Mouse (Mus musculus) MEL (cell line): Measurements from ENCODE around the gene 4933414I15Rik. TPM values are rescaled to one million over a fixed set of nuclear protein-coding genes. Genes with fewer than 3 reads are reported as not detected.

Source experiments
- DNase-seq: peaks from one replicate; pipeline ENCODE4 v3.0.0; 2011; ENCODE audit warnings: low read depth, low spot score
- H3K27ac ChIP-seq: 2 replicates; pipeline ENCODE4 v1.5.1; 2012; ENCODE audit warnings: low read depth, mild to moderate bottlenecking, control low read depth, low read length, moderate library complexity; ENCODE audit not compliant: control insufficient read depth
- H3K27me3 ChIP-seq, 2 experiments: fragments of 150-350 bp in 1 of 2; sonication (generic) in 1 of 2; 2 replicates each; pipeline ENCODE4 v1.6.1; 2012; ENCODE audit warnings: low read length in 2 of 2, mild to moderate bottlenecking in 2 of 2, improper control_type of control experiment in 1 of 2, moderate library complexity in 1 of 2; ENCODE audit not compliant: insufficient read depth in 2 of 2, control insufficient read depth in 1 of 2
- H3K36me3 ChIP-seq, 2 experiments: 2 replicates each; pipeline ENCODE4 v1.6.1; 2012 to 2014; ENCODE audit warnings: low read length in 2 of 2, improper control_type of control experiment in 1 of 2, inconsistent platforms in 1 of 2, mild to moderate bottlenecking in 1 of 2; ENCODE audit not compliant: insufficient read depth in 2 of 2, control insufficient read depth in 1 of 2
- H3K4me1 ChIP-seq, 2 experiments: fragments of 150-350 bp in 1 of 2; sonication (generic) in 1 of 2; 2 replicates each; pipeline ENCODE4 v1.6.1; 2012; ENCODE audit warnings: low read length in 2 of 2, improper control_type of control experiment in 1 of 2, mild to moderate bottlenecking in 1 of 2; ENCODE audit not compliant: insufficient read depth in 2 of 2, control insufficient read depth in 1 of 2
- H3K4me3 ChIP-seq, 2 experiments: fragments of 150-350 bp in 1 of 2; sonication (generic) in 1 of 2; 2 replicates each; pipeline ENCODE4 v1.5.1; 2012; ENCODE audit warnings: low read depth in 2 of 2, low read length in 2 of 2, mild to moderate bottlenecking in 2 of 2, moderate library complexity in 2 of 2, control low read depth in 1 of 2, improper control_type of control experiment in 1 of 2; ENCODE audit not compliant: control insufficient read depth in 1 of 2, insufficient read depth in 1 of 2
- H3K79me2 ChIP-seq: 2 replicates; pipeline ENCODE4 v1.6.1; 2012; ENCODE audit warnings: mild to moderate bottlenecking, low read length, moderate library complexity; ENCODE audit not compliant: control insufficient read depth, poor library complexity, insufficient read depth
- H3K9ac ChIP-seq: 2 replicates; pipeline ENCODE4 v1.6.1; 2012; ENCODE audit warnings: low read depth, mild to moderate bottlenecking, control low read depth, low read length, moderate library complexity; ENCODE audit not compliant: control insufficient read depth, poor library complexity, severe bottlenecking
- H3K9me3 ChIP-seq: fragments of 150-350 bp; sonication (generic); replicated peaks from 2 replicates; pipeline ENCODE4 v1.6.1; 2012; ENCODE audit warnings: mild to moderate bottlenecking, low read length, improper control_type of control experiment, moderate library complexity; ENCODE audit not compliant: insufficient read depth
- CHD2 ChIP-seq: IDR thresholded peaks from 2 replicates; pipeline ENCODE4 v1.6.1; 2011; ENCODE audit warnings: low read length, improper control_type of control experiment
- CTCF ChIP-seq, 3 experiments: IDR thresholded peaks in 2 of 3; conservative IDR thresholded peaks in 1 of 3; 2 replicates each; pipeline ENCODE4 v1.5.1; 2011 to 2012; ENCODE audit warnings: low read length in 3 of 3, low read depth in 2 of 3, mild to moderate bottlenecking in 2 of 3, improper control_type of control experiment in 1 of 3, inconsistent platforms in 1 of 3, mixed read lengths in 1 of 3, moderate library complexity in 1 of 3; ENCODE audit not compliant: control insufficient read depth in 1 of 3, insufficient read depth in 1 of 3, poor library complexity in 1 of 3, severe bottlenecking in 1 of 3
- E2F4 ChIP-seq: IDR thresholded peaks from 2 replicates; pipeline ENCODE4 v1.6.1; 2011; ENCODE audit warnings: low read depth, low read length, improper control_type of control experiment, borderline replicate concordance
- GABPA ChIP-seq: IDR thresholded peaks from 2 replicates; pipeline ENCODE4 v1.6.1; 2012; ENCODE audit warnings: low read depth, mild to moderate bottlenecking, inconsistent platforms, low read length, improper control_type of control experiment, moderate library complexity
- GATA1 ChIP-seq: IDR thresholded peaks from 2 replicates; pipeline ENCODE4 v1.6.1; 2011; ENCODE audit warnings: low read depth, low read length, improper control_type of control experiment
- JUND ChIP-seq: IDR thresholded peaks from 2 replicates; pipeline ENCODE4 v1.6.1; 2011; ENCODE audit warnings: low read depth, mild to moderate bottlenecking, improper control_type of control experiment, low read length
- MYC ChIP-seq: IDR thresholded peaks from 2 replicates; pipeline ENCODE4 v1.6.1; 2011; ENCODE audit warnings: low read depth, mild to moderate bottlenecking, low read length, improper control_type of control experiment, moderate library complexity
- NELFE ChIP-seq: IDR thresholded peaks from 2 replicates; pipeline ENCODE4 v1.6.1; 2011; ENCODE audit warnings: low read depth, low read length, improper control_type of control experiment
- POLR2A ChIP-seq, 2 experiments: IDR thresholded peaks; 2 replicates each; pipeline ENCODE4 v1.6.1; 2011 to 2012; ENCODE audit warnings: low read length in 2 of 2, mild to moderate bottlenecking in 2 of 2, control low read depth in 1 of 2, improper control_type of control experiment in 1 of 2, low read depth in 1 of 2, moderate library complexity in 1 of 2; ENCODE audit not compliant: control insufficient read depth in 1 of 2, insufficient read depth in 1 of 2, poor library complexity in 1 of 2
- POLR2AphosphoS5 ChIP-seq: IDR thresholded peaks from 2 replicates; pipeline ENCODE4 v1.6.1; 2012; ENCODE audit warnings: low read depth, borderline replicate concordance, mild to moderate bottlenecking, inconsistent platforms, low read length, moderate library complexity, mixed read lengths
- RAD21 ChIP-seq: IDR thresholded peaks from 2 replicates; pipeline ENCODE4 v1.6.1; 2011; ENCODE audit warnings: mild to moderate bottlenecking, low read depth, low read length, improper control_type of control experiment
- RCOR1 ChIP-seq: IDR thresholded peaks from 2 replicates; pipeline ENCODE4 v1.6.1; 2012; ENCODE audit warnings: low read depth, mild to moderate bottlenecking, inconsistent platforms, low read length, improper control_type of control experiment
- TAL1 ChIP-seq: IDR thresholded peaks from 2 replicates; pipeline ENCODE4 v1.6.1; 2012; ENCODE audit warnings: mild to moderate bottlenecking, inconsistent platforms, low read length, moderate library complexity, mixed read lengths
- TBP ChIP-seq: IDR thresholded peaks from 2 replicates; pipeline ENCODE4 v1.8.0; 2011; ENCODE audit warnings: low read depth, low read length, improper control_type of control experiment
- TCF12 ChIP-seq: IDR thresholded peaks from 2 replicates; pipeline ENCODE4 v1.6.1; 2014; ENCODE audit warnings: low read depth, mild to moderate bottlenecking, inconsistent platforms, low read length, improper control_type of control experiment, moderate library complexity
- UBTF ChIP-seq: IDR thresholded peaks from 2 replicates; pipeline ENCODE4 v1.6.1; 2012; ENCODE audit warnings: low read depth, mild to moderate bottlenecking, inconsistent platforms, low read length, improper control_type of control experiment, moderate library complexity, borderline replicate concordance; ENCODE audit not compliant: insufficient read depth
- USF1 ChIP-seq: IDR thresholded peaks from 2 replicates; pipeline ENCODE4 v1.6.1; 2014; ENCODE audit warnings: low read depth, mild to moderate bottlenecking, inconsistent platforms, low read length, improper control_type of control experiment, moderate library complexity
- USF2 ChIP-seq, 2 experiments: IDR thresholded peaks; 2 replicates each; pipeline ENCODE4 v1.6.1; 2011 to 2012; ENCODE audit warnings: improper control_type of control experiment in 2 of 2, low read length in 2 of 2, borderline replicate concordance in 1 of 2, inconsistent platforms in 1 of 2, low read depth in 1 of 2, mild to moderate bottlenecking in 1 of 2; ENCODE audit not compliant: insufficient read depth in 1 of 2
- ZC3H11A ChIP-seq: IDR thresholded peaks from 2 replicates; pipeline ENCODE4 v1.6.1; 2012; ENCODE audit warnings: low read depth, mild to moderate bottlenecking, inconsistent platforms, low read length, improper control_type of control experiment
- ZKSCAN1 ChIP-seq: IDR thresholded peaks from 2 replicates; pipeline ENCODE4 v1.6.1; 2012; ENCODE audit warnings: low read depth, mild to moderate bottlenecking, inconsistent platforms, low read length, improper control_type of control experiment, moderate library complexity
- ZNF384 ChIP-seq: IDR thresholded peaks from 2 replicates; pipeline ENCODE4 v1.6.1; 2012; ENCODE audit warnings: low read depth, mild to moderate bottlenecking, inconsistent platforms, low read length, improper control_type of control experiment
- polyA plus RNA-seq, 2 experiments: library from polyadenylated mRNA; stranded (reverse) in 1 of 2; unstranded in 1 of 2; fragments of >175 nt in 1 of 2; fragments of >200 nt in 1 of 2; gene quantifications; 2 replicates each; pipeline versions ENCODE4 v1.2.1 to v1.2.4; 2012; ENCODE audit warnings: low replicate concordance in 2 of 2, low read depth in 1 of 2; ENCODE audit not compliant: insufficient read length in 2 of 2, insufficient read depth in 1 of 2, missing spikeins in 1 of 2
- total RNA-seq: library from RNA; depleted of rRNA; stranded (reverse); fragments of 300-350 nt; gene quantifications from 2 replicates; pipeline ENCODE4 v1.2.3, GENCODE M21; 2012

Gene 4933414I15Rik
- total and polyA plus RNA-seq, 3 experiments, result not detected

DNA sequence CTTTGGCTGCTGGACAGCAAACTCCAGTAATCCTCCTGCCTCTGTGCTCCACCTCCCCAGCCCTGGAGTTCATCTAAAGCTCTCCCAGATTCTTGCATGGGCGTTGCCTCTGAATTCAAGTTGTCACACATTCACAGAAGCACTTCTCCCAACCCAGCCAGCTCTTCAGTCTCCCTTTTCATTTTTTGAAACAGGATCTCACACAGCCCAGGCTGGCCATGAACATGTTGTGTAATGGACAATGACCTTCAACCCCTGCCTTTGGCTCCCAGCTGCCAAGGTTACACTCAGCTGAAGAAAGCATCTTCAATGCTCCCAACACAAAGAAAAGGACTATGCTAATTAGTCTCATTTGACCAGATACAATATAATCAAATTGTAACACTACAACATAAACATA lies 30.3 kb downstream of the 4933414I15Rik start:
- TF ChIP-seq TCF12, result no peak
- TF ChIP-seq RCOR1, result no peak
- no peak for TF ChIP-seq GATA1
- no peak for TF ChIP-seq POLR2AphosphoS5
- no peak for TF ChIP-seq ZKSCAN1
- TF ChIP-seq CHD2, result no peak
- no peak for TF ChIP-seq USF2 (IDR thresholded peaks at IDR 0.05; ENCODE audit: borderline replicate concordance in 1 of 2, insufficient read depth in 1 of 2, low read depth in 1 of 2, low read length in 2 of 2)
- TF ChIP-seq GABPA, result no peak
- no peak for TF ChIP-seq ZNF384
- TF ChIP-seq UBTF, result no peak
- no peak for TF ChIP-seq TBP
- no peak for TF ChIP-seq MYC
- TF ChIP-seq NELFE, result no peak
- TF ChIP-seq RAD21, result no peak
- no peak for TF ChIP-seq TAL1
- no peak for TF ChIP-seq E2F4
- no peak for TF ChIP-seq POLR2A (IDR thresholded peaks at IDR 0.05; ENCODE audit: control insufficient read depth in 1 of 2, insufficient read depth in 1 of 2, low read depth in 1 of 2, low read length in 2 of 2, poor library complexity in 1 of 2)
- TF ChIP-seq CTCF (IDR thresholded peaks at IDR 0.05 in 2 of 3, conservative IDR thresholded peaks at IDR 0.05 in 1 of 3; ENCODE audit: control insufficient read depth in 1 of 3, insufficient read depth in 1 of 3, low read depth in 2 of 3, low read length in 3 of 3, poor library complexity in 1 of 3, severe bottlenecking in 1 of 3), result no peak
- TF ChIP-seq, all 39 proteins: peak for 0
- no peaks in the 10 kb centered on the region for H3K79me2 ChIP-seq
- no peaks in the 10 kb centered on the region for H3K9me3 ChIP-seq
- no peaks in the 10 kb centered on the region; a peak in 1 of 4 replicates for H3K27me3 ChIP-seq
- no peaks in the 10 kb centered on the region for H3K4me1 ChIP-seq
- H3K27ac ChIP-seq, result no peak overlapping the region
- H3K4me3 ChIP-seq, result no peak overlapping the region
- DNase-seq, result no peak
- H3K9ac ChIP-seq, result no peak overlapping the region
- H3K36me3 ChIP-seq, result no peaks in the 10 kb centered on the region

DNA sequence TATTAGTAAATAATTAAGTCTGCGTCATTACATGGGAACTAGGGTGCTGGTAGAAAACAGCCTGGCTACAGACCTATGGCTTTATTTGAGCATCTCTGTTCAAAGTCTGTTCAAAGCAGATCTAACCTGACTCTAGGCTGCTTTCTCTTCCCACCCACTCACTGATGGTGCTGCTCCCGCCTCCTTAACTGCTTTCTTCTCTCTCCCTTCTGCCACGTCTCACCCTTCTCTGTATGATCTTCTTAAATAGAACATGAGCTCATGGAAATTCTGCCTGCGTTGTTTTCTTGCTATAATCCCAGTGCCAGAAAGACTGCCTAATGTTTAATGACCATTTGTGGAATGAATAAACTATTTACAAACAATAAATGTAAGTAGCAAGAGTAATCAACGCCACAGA lies 35.4 kb downstream of the 4933414I15Rik start:
- H3K27me3 ChIP-seq, result no peaks in the 10 kb centered on the region; a peak in 1 of 4 replicates
- H3K79me2 ChIP-seq, result no peaks in the 10 kb centered on the region
- TF ChIP-seq JUND (no peak), USF1 (no peak), TAL1 (no peak), ZC3H11A (no peak)
- H3K4me1 ChIP-seq, result no peaks in the 10 kb centered on the region
- no peaks in the 10 kb centered on the region for H3K9me3 ChIP-seq
- no peak overlapping the region for H3K4me3 ChIP-seq
- H3K9ac ChIP-seq, result no peak overlapping the region
- DNase-seq, result no peak
- H3K27ac ChIP-seq, result no peak overlapping the region
- no peaks in the 10 kb centered on the region for H3K36me3 ChIP-seq
